Mouse (Mus musculus): ENCODE measurements at regions not wholly inside any gene's neighbourhood (a gene's known extent, or its start where the extent isn't known, plus 50 kb on each side); places are given as distances from the start of the nearest gene placed in this dataset.

- WGBS: 89% methylated on average over 17 of the region's 17 CpGs
- DNase-seq: no peak
These were observed 63.1 kb downstream of the Gm11011 start for GRCm38 (mm10) chr2:169524429-169524828.

GRCm38 (mm10) chr2:169519941-169520340, 67.6 kb downstream of the Gm11011 start:
- WGBS: 79% methylated on average over 9 of the region's 9 CpGs
- no peak for ATAC-seq (ENCODE audit: low FRiP score, low TSS enrichment)

More at GRCm38 (mm10) chr2:169524429-169524828, 63.1 kb downstream of the Gm11011 start:
- Histone ChIP-seq H3K27ac (replicated peaks; ENCODE audit: low read depth, low read length) (no peak overlapping the region), H3K4me3 (replicated peaks; ENCODE audit: low read depth, low read length) (no peak overlapping the region), H3K36me3 (ENCODE audit: control insufficient read depth, insufficient read depth, low read length) (no peaks in the 10 kb centered on the region), H3K4me2 (ENCODE audit: low read length) (no peak overlapping the region), H3K27me3 (ENCODE audit: control insufficient read depth, insufficient read depth, low read length) (no peaks in the 10 kb centered on the region), H3K9me3 (ENCODE audit: control insufficient read depth, low read length) (no peaks in the 10 kb centered on the region), H3K9ac (replicated peaks; ENCODE audit: low read length) (no peak overlapping the region), H3K4me1 (ENCODE audit: control insufficient read depth, insufficient read depth, low read length) (no peaks in the 10 kb centered on the region)
- no peak for ATAC-seq (ENCODE audit: low FRiP score, low TSS enrichment)

GRCm38 (mm10) chr2:169515350-169515749, 72.2 kb downstream of the Gm11011 start:
- DNase-seq: no peak
- no peak overlapping the region for H3K9ac ChIP-seq (replicated peaks; ENCODE audit: low read length)
- H3K4me1 ChIP-seq (ENCODE audit: control insufficient read depth, insufficient read depth, low read length): no peaks in the 10 kb centered on the region
- WGBS: 70% methylated on average over 11 of the region's 11 CpGs
- H3K4me2 ChIP-seq (ENCODE audit: low read length): no peak overlapping the region
- no peaks in the 10 kb centered on the region for H3K27me3 ChIP-seq (ENCODE audit: control insufficient read depth, insufficient read depth, low read length)
- H3K9me3 ChIP-seq (ENCODE audit: control insufficient read depth, low read length): no peaks in the 10 kb centered on the region
- H3K36me3 ChIP-seq (ENCODE audit: control insufficient read depth, insufficient read depth, low read length): no peaks in the 10 kb centered on the region
- H3K27ac ChIP-seq (replicated peaks; ENCODE audit: low read depth, low read length): no peak overlapping the region
- H3K4me3 ChIP-seq (replicated peaks; ENCODE audit: low read depth, low read length): no peak overlapping the region
- no peak for ATAC-seq (ENCODE audit: low FRiP score, low TSS enrichment)

More at GRCm38 (mm10) chr2:169519941-169520340, 67.6 kb downstream of the Gm11011 start:
- no peaks in the 10 kb centered on the region for H3K4me1 ChIP-seq (ENCODE audit: control insufficient read depth, insufficient read depth, low read length)
- H3K9ac ChIP-seq (replicated peaks; ENCODE audit: low read length): no peak overlapping the region
- H3K27me3 ChIP-seq (ENCODE audit: control insufficient read depth, insufficient read depth, low read length): no peaks in the 10 kb centered on the region
- no peak overlapping the region for H3K4me3 ChIP-seq (replicated peaks; ENCODE audit: low read depth, low read length)
- H3K4me2 ChIP-seq (ENCODE audit: low read length): no peak overlapping the region
- no peaks in the 10 kb centered on the region for H3K36me3 ChIP-seq (ENCODE audit: control insufficient read depth, insufficient read depth, low read length)
- no peak overlapping the region for H3K27ac ChIP-seq (replicated peaks; ENCODE audit: low read depth, low read length)
- no peak for DNase-seq
- no peaks in the 10 kb centered on the region for H3K9me3 ChIP-seq (ENCODE audit: control insufficient read depth, low read length)

GRCm38 (mm10) chr2:169510741-169511140, 76.8 kb downstream of the Gm11011 start:
- WGBS: 99% methylated on average over 2 of the region's 2 CpGs
- Histone ChIP-seq H3K27me3 (ENCODE audit: control insufficient read depth, insufficient read depth, low read length) (no peaks in the 10 kb centered on the region), H3K27ac (replicated peaks; ENCODE audit: low read depth, low read length) (no peak overlapping the region), H3K4me2 (ENCODE audit: low read length) (no peak overlapping the region), H3K36me3 (ENCODE audit: control insufficient read depth, insufficient read depth, low read length) (no peaks in the 10 kb centered on the region), H3K4me3 (replicated peaks; ENCODE audit: low read depth, low read length) (no peak overlapping the region), H3K9ac (replicated peaks; ENCODE audit: low read length) (no peak overlapping the region), H3K4me1 (ENCODE audit: control insufficient read depth, insufficient read depth, low read length) (no peaks in the 10 kb centered on the region), H3K9me3 (ENCODE audit: control insufficient read depth, low read length) (no peaks in the 10 kb centered on the region)
- ATAC-seq (ENCODE audit: low FRiP score, low TSS enrichment) (no peak), DNase-seq (no peak)

- Histone ChIP-seq H3K9ac (replicated peaks; ENCODE audit: low read length) (no peak overlapping the region), H3K36me3 (ENCODE audit: control insufficient read depth, insufficient read depth, low read length) (no peaks in the 10 kb centered on the region), H3K27ac (replicated peaks; ENCODE audit: low read depth, low read length) (no peak overlapping the region), H3K27me3 (ENCODE audit: control insufficient read depth, insufficient read depth, low read length) (no peaks in the 10 kb centered on the region), H3K4me3 (replicated peaks; ENCODE audit: low read depth, low read length) (no peak overlapping the region), H3K9me3 (ENCODE audit: control insufficient read depth, low read length) (no peaks in the 10 kb centered on the region), H3K4me2 (ENCODE audit: low read length) (no peak overlapping the region), H3K4me1 (ENCODE audit: control insufficient read depth, insufficient read depth, low read length) (no peaks in the 10 kb centered on the region)
- DNase-seq: no peak
- ATAC-seq (ENCODE audit: low FRiP score, low TSS enrichment): no peak
- 87% methylated on average over 4 of the region's 4 CpGs for WGBS
These were observed 78.1 kb downstream of the Gm11011 start for GRCm38 (mm10) chr2:169509406-169509805.

- no peaks in the 10 kb centered on the region for H3K9me3 ChIP-seq (ENCODE audit: control insufficient read depth, low read length)
- no peak overlapping the region for H3K9ac ChIP-seq (replicated peaks; ENCODE audit: low read length)
- WGBS: 82% methylated on average over 11 of the region's 11 CpGs
- ATAC-seq (ENCODE audit: low FRiP score, low TSS enrichment) (no peak), DNase-seq (no peak)
- no peaks in the 10 kb centered on the region for H3K27me3 ChIP-seq (ENCODE audit: control insufficient read depth, insufficient read depth, low read length)
- no peak overlapping the region for H3K27ac ChIP-seq (replicated peaks; ENCODE audit: low read depth, low read length)
- H3K36me3 ChIP-seq (ENCODE audit: control insufficient read depth, insufficient read depth, low read length): no peaks in the 10 kb centered on the region
- H3K4me1 ChIP-seq (ENCODE audit: control insufficient read depth, insufficient read depth, low read length): peaks cover 7% of the 10 kb centered on the region; the same call in 1 of the 2 replicates
- H3K4me2 ChIP-seq (ENCODE audit: low read length): no peak overlapping the region
- H3K4me3 ChIP-seq (replicated peaks; ENCODE audit: low read depth, low read length): no peak overlapping the region
These were observed 83.0 kb downstream of the Gm11011 start for GRCm38 (mm10) chr2:169504416-169505057.

- Histone ChIP-seq H3K36me3 (ENCODE audit: control insufficient read depth, insufficient read depth, low read length) (no peaks in the 10 kb centered on the region), H3K4me2 (ENCODE audit: low read length) (no peak overlapping the region), H3K9me3 (ENCODE audit: control insufficient read depth, low read length) (no peaks in the 10 kb centered on the region), H3K27me3 (ENCODE audit: control insufficient read depth, insufficient read depth, low read length) (no peaks in the 10 kb centered on the region), H3K27ac (replicated peaks; ENCODE audit: low read depth, low read length) (no peak overlapping the region), H3K4me1 (ENCODE audit: control insufficient read depth, insufficient read depth, low read length) (peaks cover 7% of the 10 kb centered on the region; the same call in 1 of the 2 replicates), H3K9ac (replicated peaks; ENCODE audit: low read length) (no peak overlapping the region), H3K4me3 (replicated peaks; ENCODE audit: low read depth, low read length) (no peak overlapping the region)
- DNase-seq: no peak
- 86% methylated on average over 6 of the region's 6 CpGs for WGBS
- ATAC-seq (ENCODE audit: low FRiP score, low TSS enrichment): no peak
These were observed 84.0 kb downstream of the Gm11011 start for GRCm38 (mm10) chr2:169503598-169503958.

- H3K9me3 ChIP-seq (ENCODE audit: control insufficient read depth, low read length): no peaks in the 10 kb centered on the region
- 83% methylated on average over 19 of the region's 19 CpGs for WGBS
- H3K27ac ChIP-seq (replicated peaks; ENCODE audit: low read depth, low read length): no peak overlapping the region
- no peak overlapping the region for H3K4me2 ChIP-seq (ENCODE audit: low read length)
- peaks cover 7% of the 10 kb centered on the region; the same call in 1 of the 2 replicates for H3K4me1 ChIP-seq (ENCODE audit: control insufficient read depth, insufficient read depth, low read length)
- H3K4me3 ChIP-seq (replicated peaks; ENCODE audit: low read depth, low read length): no peak overlapping the region
- H3K36me3 ChIP-seq (ENCODE audit: control insufficient read depth, insufficient read depth, low read length): no peaks in the 10 kb centered on the region
- no peaks in the 10 kb centered on the region for H3K27me3 ChIP-seq (ENCODE audit: control insufficient read depth, insufficient read depth, low read length)
- no peak overlapping the region for H3K9ac ChIP-seq (replicated peaks; ENCODE audit: low read length)
- ATAC-seq (ENCODE audit: low FRiP score, low TSS enrichment) (no peak), DNase-seq (no peak)
These were observed 84.6 kb downstream of the Gm11011 start for GRCm38 (mm10) chr2:169502717-169503597.

Data from midbrain, embryonic 14.5 days (tissue).